Mouse (Mus musculus) embryonic fibroblast, embryonic 13.5 days (primary cell): ENCODE measurements around the gene Nuak2.

Experiments used
- CTCF ChIP-seq: IDR thresholded peaks from 2 replicates; pipeline ENCODE4 v1.5.1; 2011; ENCODE audit warnings: mild to moderate bottlenecking, control low read depth, low read length, moderate library complexity, borderline replicate concordance; ENCODE audit not compliant: insufficient read depth
- POLR2A ChIP-seq: IDR thresholded peaks from 2 replicates; pipeline ENCODE4 v1.6.1; 2011; ENCODE audit warnings: low read depth, mild to moderate bottlenecking, control low read depth, low read length, moderate library complexity

DNA sequence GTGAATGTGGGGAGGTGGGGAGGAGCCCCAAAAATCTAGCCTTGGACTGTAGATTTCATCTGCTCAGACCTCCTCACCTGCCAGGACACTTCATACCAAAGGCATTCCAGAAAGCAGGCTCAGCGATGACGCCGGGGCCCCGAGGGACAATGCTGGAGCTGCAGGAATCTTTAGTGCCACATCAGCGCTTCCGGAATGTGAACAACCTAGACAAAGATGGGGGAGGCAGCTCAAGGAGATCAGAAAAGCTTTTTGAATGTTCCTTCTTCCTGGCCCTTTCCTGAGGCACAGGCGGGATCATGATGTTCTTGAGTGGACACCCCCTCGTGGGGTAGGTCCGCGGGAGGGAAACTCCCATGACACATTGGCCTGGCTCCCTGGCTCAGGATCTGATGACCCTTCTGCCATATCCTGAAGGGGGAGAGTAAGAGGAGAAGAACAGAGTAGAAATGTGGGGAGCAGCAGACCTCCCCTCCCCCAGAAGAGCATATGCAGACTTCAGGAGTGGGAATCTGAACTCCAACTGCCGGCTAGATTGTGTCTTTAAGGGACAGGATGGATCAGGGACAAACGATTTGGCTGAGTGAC is 19.5 kb downstream of the Nuak2 start:
- TF ChIP-seq CTCF (no peak), POLR2A (no peak)
